Mouse (Mus musculus): ENCODE data around the gene Glg1.

GRCm38 (mm10) chr8:111260251-111260650 lies 1.2 kb upstream of the Glg1 start:
- TF ChIP-seq CTCF (IDR thresholded peaks at IDR 0.05; ENCODE audit: low read depth, low read length) (no peak), POLR2A (IDR thresholded peaks at IDR 0.05; ENCODE audit: extremely low read depth, insufficient read depth, low read length) (no peak)

Data from liver, adult 2 months (tissue).